Mouse (Mus musculus) heart, adult 11 months (tissue): ENCODE measurements around the gene Prkag3.

ENCODE experiments used
- DNase-seq: peaks from one replicate; pipeline ENCODE4 v3.0.0; 2022

Prkag3 gene

GRCm38 (mm10) chr1:74754175-74754785 is 5.3 kb upstream of the Prkag3 start:
- DNase-seq = no peak

GRCm38 (mm10) chr1:74753266-74753974 is 4.4 kb upstream of the Prkag3 start:
- no peak for DNase-seq

GRCm38 (mm10) chr1:74752833-74753232 is 3.8 kb upstream of the Prkag3 start:
- no peak for DNase-seq

- peak; percentile 92 for DNase-seq
These were observed 3.1 kb upstream of the Prkag3 start for GRCm38 (mm10) chr1:74752150-74752549.

GRCm38 (mm10) chr1:74750683-74751082 is 1.7 kb upstream of the Prkag3 start:
- DNase-seq = peak; percentile 96

GRCm38 (mm10) chr1:74749301-74749700 is 280 bp upstream of the Prkag3 start:
- peak; percentile 97 for DNase-seq

GRCm38 (mm10) chr1:74747335-74747734 is 1.7 kb downstream of the Prkag3 start:
- DNase-seq = peak; percentile 91

GRCm38 (mm10) chr1:74740846-74741245 is 8.2 kb downstream of the Prkag3 start:
- peak; percentile 97 for DNase-seq

- DNase-seq = no peak
These were observed 11.5 kb downstream of the Prkag3 start for GRCm38 (mm10) chr1:74737500-74737899.

GRCm38 (mm10) chr1:74736977-74737376 is 12.0 kb downstream of the Prkag3 start:
- DNase-seq = no peak

- no peak for DNase-seq
These were observed 20.6 kb downstream of the Prkag3 start for GRCm38 (mm10) chr1:74728446-74728845.

- DNase-seq = no peak
These were observed 22.3 kb downstream of the Prkag3 start for GRCm38 (mm10) chr1:74726674-74727073.

- no peak for DNase-seq
These were observed 22.9 kb downstream of the Prkag3 start for GRCm38 (mm10) chr1:74726114-74726513.

- DNase-seq = no peak
These were observed 25.3 kb downstream of the Prkag3 start for GRCm38 (mm10) chr1:74723748-74724147.

GRCm38 (mm10) chr1:74721657-74722056 is 27.4 kb downstream of the Prkag3 start:
- DNase-seq = no peak

- DNase-seq = no peak
These were observed 29.7 kb downstream of the Prkag3 start for GRCm38 (mm10) chr1:74719281-74719680.

- peak; percentile 88 for DNase-seq
These were observed 30.9 kb downstream of the Prkag3 start for GRCm38 (mm10) chr1:74718113-74718512.

GRCm38 (mm10) chr1:74715886-74716285 is 33.1 kb downstream of the Prkag3 start:
- DNase-seq = peak; percentile 75

GRCm38 (mm10) chr1:74715468-74715867 is 33.6 kb downstream of the Prkag3 start:
- peak; percentile 92 for DNase-seq

- peak; percentile 31 for DNase-seq
These were observed 34.1 kb downstream of the Prkag3 start for GRCm38 (mm10) chr1:74714967-74715366.

- peak; percentile 91 for DNase-seq
These were observed 34.9 kb downstream of the Prkag3 start for GRCm38 (mm10) chr1:74713859-74714730.

GRCm38 (mm10) chr1:74713099-74713858 is 35.7 kb downstream of the Prkag3 start, which contains the start of gene Cyp27a1:
Gene Cyp27a1, plus strand, starts transcription at chr1:74713574.
- DNase-seq = peak; percentile 99
